Mouse (Mus musculus) thymus, postnatal 14 days (tissue): ENCODE results near the gene Olfr491.

Experiments
- DNase-seq: peaks from one replicate; pipeline ENCODE4 v3.0.0; 2021

The Olfr491 gene

DNA sequence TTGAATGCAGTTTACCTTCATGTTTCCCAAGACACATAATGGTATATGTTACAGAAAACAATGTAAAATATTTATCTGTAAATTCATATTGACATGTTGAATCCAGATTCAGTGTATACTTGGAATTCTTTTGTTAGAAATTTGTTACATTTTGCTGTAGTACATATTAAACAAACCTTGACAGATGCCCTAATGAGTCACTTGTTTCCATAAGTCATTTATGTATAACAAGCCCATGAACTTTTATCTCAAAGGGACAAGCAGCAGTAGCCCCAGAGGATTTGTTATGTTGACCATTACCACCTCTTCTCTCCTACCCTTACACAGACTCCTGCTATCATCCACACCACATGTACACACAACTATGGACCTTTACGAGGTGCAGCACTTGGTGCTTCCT lies at the start of gene Olfr491:
TSS of gene Olfr491 (plus strand) at position 301 of the 400 bp plus-strand sequence.
- no peak for DNase-seq

DNA sequence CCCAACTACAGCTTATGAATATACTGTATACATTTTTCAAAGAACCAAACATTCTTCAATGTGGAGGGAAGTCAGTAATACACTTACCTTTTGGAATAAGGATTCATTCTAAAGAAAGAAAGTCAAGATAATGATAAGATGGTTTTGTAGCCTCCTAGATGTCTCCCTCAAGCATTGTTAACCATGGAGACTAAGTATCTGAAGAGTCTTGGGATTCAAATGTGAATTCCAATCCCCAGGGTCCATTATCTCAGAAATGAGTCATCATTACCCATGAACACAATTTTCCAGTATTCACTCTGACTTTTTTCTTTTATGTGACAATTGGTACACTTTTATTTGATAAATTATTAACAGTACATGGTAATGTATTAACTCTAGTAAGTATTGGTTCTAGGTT lies 24.4 kb upstream of the Olfr491 start, which contains the start of gene Olfr490:
TSS of gene Olfr490 (minus strand) at position 101 of the 400 bp plus-strand sequence.
- DNase-seq, result no peak

DNA sequence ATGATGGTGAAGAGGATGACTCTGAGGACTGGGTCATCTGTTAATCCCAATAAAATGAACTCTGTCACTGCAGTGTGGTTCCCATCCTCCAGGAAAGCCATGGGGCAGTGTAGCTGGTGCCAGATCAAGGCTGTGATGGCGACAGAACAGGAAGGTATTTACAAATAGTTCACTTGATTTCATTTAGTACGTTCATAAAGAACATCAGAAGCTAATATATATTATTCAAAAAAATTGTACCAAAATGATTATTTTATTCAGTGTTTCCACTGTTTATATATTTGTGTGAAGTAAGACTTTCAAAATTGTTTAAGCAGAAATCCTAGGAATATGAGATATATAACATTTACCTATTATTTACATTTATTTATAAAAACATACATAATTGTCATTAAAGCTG lies 10.3 kb downstream of the Olfr491 start, which contains the start of gene Olfr492:
TSS of gene Olfr492 (minus strand) at position 101 of the 400 bp plus-strand sequence.
- no peak for DNase-seq

DNA sequence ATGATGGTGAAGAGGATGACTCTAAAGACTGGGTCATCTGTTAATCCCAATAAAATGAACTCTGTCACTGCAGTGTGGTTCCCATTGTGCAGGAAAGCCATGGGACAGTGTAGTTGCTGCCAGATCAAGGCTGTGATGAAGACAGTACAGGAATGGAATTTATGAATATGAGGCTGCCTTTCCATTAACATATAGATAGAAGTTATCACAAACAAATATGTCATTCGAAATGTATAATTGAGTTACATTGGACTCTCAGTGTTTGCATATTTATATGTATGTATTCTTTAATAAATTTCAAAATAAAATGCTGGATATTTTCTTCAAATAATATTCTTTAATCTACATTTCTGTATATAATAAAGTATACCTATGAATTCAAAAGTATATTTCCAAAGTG lies 33.6 kb downstream of the Olfr491 start, which contains the start of gene Olfr493:
TSS of gene Olfr493 (minus strand) at position 101 of the 400 bp plus-strand sequence.
- no peak for DNase-seq

DNA sequence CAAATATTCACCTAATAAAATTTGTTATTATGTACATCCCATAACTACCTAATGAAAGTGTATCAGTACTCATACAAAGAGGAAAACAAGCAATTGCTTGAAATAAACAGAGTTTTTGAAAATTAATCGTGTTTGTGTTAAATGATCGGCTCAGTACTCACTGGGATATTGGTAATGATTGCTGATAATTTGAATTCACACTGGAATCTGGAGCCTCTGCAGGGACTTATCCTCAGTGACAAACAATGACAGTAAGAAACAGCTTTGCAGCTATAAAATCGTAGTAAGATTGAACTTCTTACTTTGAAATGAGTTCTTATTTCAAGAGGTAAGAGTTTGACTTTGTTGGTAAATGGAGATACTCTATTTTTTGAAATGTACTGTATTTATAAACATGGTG lies 51.8 kb downstream of the Olfr491 start, which contains the start of gene Olfr494:
TSS of gene Olfr494 (plus strand) at position 301 of the 400 bp plus-strand sequence.
- no peak for DNase-seq
